Mouse (Mus musculus) forebrain, embryonic 12.5 days (tissue): ENCODE measurements around the gene Npvf. TPM values are rescaled to one million over a fixed set of nuclear protein-coding genes. Genes with fewer than 3 reads are reported as not detected.

Experiments used
- ATAC-seq: fragments of 200-750 bp; cut with Nextera tagmentation; 2 replicates; pipeline ENCODE4 v1.8.0; 2017; ENCODE audit warnings: moderate TSS enrichment; ENCODE audit not compliant: low FRiP score
- H3K27ac ChIP-seq: fragments of 300-500 bp; sonication (generic); 2 replicates; pipeline ENCODE4 v1.5.1; 2016; ENCODE audit warnings: mild to moderate bottlenecking
- H3K27me3 ChIP-seq: fragments of 300-500 bp; sonication (generic); 2 replicates; pipeline ENCODE4 v1.6.1; 2016; ENCODE audit warnings: mild to moderate bottlenecking
- H3K36me3 ChIP-seq: fragments of 300-500 bp; sonication (generic); replicated peaks from 2 replicates; pipeline ENCODE4 v1.6.1; 2016; ENCODE audit warnings: mild to moderate bottlenecking
- H3K4me1 ChIP-seq: fragments of 300-500 bp; sonication (generic); 2 replicates; pipeline ENCODE4 v1.6.1; 2016
- H3K4me2 ChIP-seq: fragments of 300-500 bp; sonication (generic); 2 replicates; pipeline ENCODE4 v1.6.1; 2016; ENCODE audit warnings: mild to moderate bottlenecking, moderate library complexity
- H3K4me3 ChIP-seq: fragments of 300-500 bp; sonication (generic); replicated peaks from 2 replicates; pipeline ENCODE4 v1.5.1; 2016; ENCODE audit warnings: mild to moderate bottlenecking
- H3K9ac ChIP-seq: fragments of 300-500 bp; sonication (generic); 2 replicates; pipeline ENCODE4 v1.6.1; 2016; ENCODE audit warnings: mild to moderate bottlenecking
- H3K9me3 ChIP-seq: fragments of 300-500 bp; sonication (generic); 2 replicates; pipeline ENCODE4 v1.6.1; 2016
- WGBS: fragments of 180-500 bp; shearing (Covaris S2); methylation state at CpG from one replicate; pipeline ENCODE4 v1.1.7; 2016; 5-methylcytosine and 5-hydroxymethylcytosine counted together
- polyA plus RNA-seq: library from polyadenylated mRNA; unstranded; fragments of >200 nt; fragmentation: Nextera tagmentation; extraction: Ambion mirVana; gene quantifications from 2 replicates; pipeline ENCODE4 v1.2.1, GENCODE M21; 2016

Gene Npvf
- polyA plus RNA-seq, result not detected in 2 replicates

GRCm38 (mm10) chr6:50654356-50654755, at the start of gene Npvf:
Gene Npvf (minus strand): TSS chr6:50654439.
- Histone ChIP-seq H3K4me2 (no peak within 1 kb of the TSS), H3K9ac (no peak within 1 kb of the TSS), H3K36me3 (no peaks in the 10 kb centered on the region), H3K4me1 (0 out of 2 replicates have a peak, but pooled peaks cover 5% of the 10 kb centered on the region), H3K27ac (no peak within 1 kb of the TSS), H3K4me3 (no peak within 1 kb of the TSS), H3K27me3 (peaks cover 6% of the 10 kb centered on the region; the same call in 1 of the 2 replicates), H3K9me3 (no peaks in the 10 kb centered on the region)
- WGBS, result 51% methylated on average over 4 of the region's 4 CpGs
- no peak for ATAC-seq

GRCm38 (mm10) chr6:50689121-50689815, 35.0 kb upstream of the Npvf start:
- H3K27me3 ChIP-seq, result 0 out of 2 replicates have a peak, but pooled peaks cover under 1% of the 10 kb centered on the region
- no peak for ATAC-seq
- H3K36me3 ChIP-seq, result no peaks in the 10 kb centered on the region
- H3K27ac ChIP-seq, result no peak overlapping the region; the same call in 1 of the 2 replicates
- no peak overlapping the region for H3K9ac ChIP-seq
- no peak overlapping the region for H3K4me2 ChIP-seq
- H3K9me3 ChIP-seq, result no peaks in the 10 kb centered on the region
- WGBS, result 61% methylated on average over 15 of the region's 15 CpGs
- no peak overlapping the region for H3K4me3 ChIP-seq
- peaks cover 4% of the 10 kb centered on the region; the same call in 1 of the 2 replicates for H3K4me1 ChIP-seq

GRCm38 (mm10) chr6:50684646-50685415, 30.6 kb upstream of the Npvf start:
- H3K9me3 ChIP-seq, result no peaks in the 10 kb centered on the region
- H3K27me3 ChIP-seq, result peaks cover 30% of the 10 kb centered on the region
- no peaks in the 10 kb centered on the region for H3K36me3 ChIP-seq
- ATAC-seq, result no peak
- 54% methylated on average over 7 of the region's 7 CpGs for WGBS
- no peak overlapping the region for H3K9ac ChIP-seq
- H3K4me2 ChIP-seq, result no peak overlapping the region
- H3K4me3 ChIP-seq, result no peak overlapping the region
- H3K4me1 ChIP-seq, result peaks cover 22% of the 10 kb centered on the region
- no peak overlapping the region for H3K27ac ChIP-seq

GRCm38 (mm10) chr6:50681491-50681890, 27.3 kb upstream of the Npvf start:
- peaks cover 43% of the 10 kb centered on the region for H3K27me3 ChIP-seq
- 9% methylated on average over 5 of the region's 5 CpGs for WGBS

GRCm38 (mm10) chr6:50680224-50681215, 26.3 kb upstream of the Npvf start:
- WGBS, result 55% methylated on average over 20 of the region's 20 CpGs
- ATAC-seq, result no peak
- H3K27me3 ChIP-seq, result peaks cover 43% of the 10 kb centered on the region
- H3K36me3 ChIP-seq, result no peaks in the 10 kb centered on the region
- H3K9me3 ChIP-seq, result no peaks in the 10 kb centered on the region
- no peak overlapping the region for H3K9ac ChIP-seq
- no peak overlapping the region for H3K4me3 ChIP-seq
- H3K4me1 ChIP-seq, result peaks cover 18% of the 10 kb centered on the region
- no peak overlapping the region for H3K4me2 ChIP-seq
- no peak overlapping the region for H3K27ac ChIP-seq

More at GRCm38 (mm10) chr6:50681491-50681890, 27.3 kb upstream of the Npvf start:
- Histone ChIP-seq H3K4me3 (no peak overlapping the region), H3K27ac (no peak overlapping the region), H3K9me3 (no peaks in the 10 kb centered on the region), H3K4me1 (peaks cover 18% of the 10 kb centered on the region), H3K36me3 (no peaks in the 10 kb centered on the region), H3K9ac (no peak overlapping the region), H3K4me2 (no peak overlapping the region)
- ATAC-seq, result no peak

- Histone ChIP-seq H3K4me1 (peaks cover 18% of the 10 kb centered on the region), H3K4me3 (no peak overlapping the region), H3K36me3 (no peaks in the 10 kb centered on the region), H3K9ac (no peak overlapping the region), H3K9me3 (no peaks in the 10 kb centered on the region), H3K27me3 (peaks cover 43% of the 10 kb centered on the region), H3K4me2 (no peak overlapping the region), H3K27ac (no peak overlapping the region)
- ATAC-seq, result no peak
- 81% methylated on average over 2 of the region's 2 CpGs for WGBS
Observed at GRCm38 (mm10) chr6:50679486-50679828, 25.2 kb upstream of the Npvf start.

- H3K4me2 ChIP-seq, result no peak overlapping the region
- 34% methylated on average over 8 of the region's 8 CpGs for WGBS
- ATAC-seq, result peak; percentile 65
- H3K36me3 ChIP-seq, result no peaks in the 10 kb centered on the region
- H3K27ac ChIP-seq, result no peak overlapping the region
- H3K9ac ChIP-seq, result no peak overlapping the region
- peaks cover 39% of the 10 kb centered on the region for H3K27me3 ChIP-seq
- H3K9me3 ChIP-seq, result no peaks in the 10 kb centered on the region
- peaks cover 18% of the 10 kb centered on the region for H3K4me1 ChIP-seq
- H3K4me3 ChIP-seq, result no peak overlapping the region
Observed at GRCm38 (mm10) chr6:50678826-50679485, 24.7 kb upstream of the Npvf start.

GRCm38 (mm10) chr6:50671191-50671590, 17.0 kb upstream of the Npvf start:
- H3K9me3 ChIP-seq, result no peaks in the 10 kb centered on the region
- no peaks in the 10 kb centered on the region for H3K4me1 ChIP-seq
- no peak overlapping the region for H3K4me3 ChIP-seq
- ATAC-seq, result no peak
- H3K27ac ChIP-seq, result no peak overlapping the region
- no peaks in the 10 kb centered on the region for H3K27me3 ChIP-seq
- no peaks in the 10 kb centered on the region for H3K36me3 ChIP-seq
- no peak overlapping the region for H3K9ac ChIP-seq
- H3K4me2 ChIP-seq, result no peak overlapping the region
- WGBS, result 94% methylated on average over 3 of the region's 3 CpGs

GRCm38 (mm10) chr6:50666937-50667336, 12.7 kb upstream of the Npvf start:
- 71% methylated on average over 5 of the region's 5 CpGs for WGBS
- Histone ChIP-seq H3K4me3 (no peak overlapping the region), H3K9me3 (no peaks in the 10 kb centered on the region), H3K4me1 (no peaks in the 10 kb centered on the region), H3K27ac (no peak overlapping the region), H3K9ac (no peak overlapping the region), H3K4me2 (no peak overlapping the region), H3K36me3 (no peaks in the 10 kb centered on the region), H3K27me3 (no peaks in the 10 kb centered on the region)
- ATAC-seq, result no peak

- no peaks in the 10 kb centered on the region for H3K4me1 ChIP-seq
- no peaks in the 10 kb centered on the region for H3K9me3 ChIP-seq
- H3K27me3 ChIP-seq, result no peaks in the 10 kb centered on the region
- no peak overlapping the region for H3K4me3 ChIP-seq
- WGBS, result 84% methylated on average over 3 of the region's 3 CpGs
- H3K9ac ChIP-seq, result no peak overlapping the region
- no peaks in the 10 kb centered on the region for H3K36me3 ChIP-seq
- H3K4me2 ChIP-seq, result no peak overlapping the region
- no peak for ATAC-seq
- no peak overlapping the region for H3K27ac ChIP-seq
Observed at GRCm38 (mm10) chr6:50665020-50665419, 10.8 kb upstream of the Npvf start.

- Histone ChIP-seq H3K36me3 (no peaks in the 10 kb centered on the region), H3K4me3 (no peak overlapping the region), H3K27me3 (no peaks in the 10 kb centered on the region), H3K4me1 (no peaks in the 10 kb centered on the region), H3K9ac (no peak overlapping the region), H3K4me2 (no peak overlapping the region), H3K27ac (no peak overlapping the region), H3K9me3 (no peaks in the 10 kb centered on the region)
- 91% methylated on average over 3 of the region's 3 CpGs for WGBS
- ATAC-seq, result no peak
Observed at GRCm38 (mm10) chr6:50664193-50664592, 10.0 kb upstream of the Npvf start.
